Mouse (Mus musculus) embryonic fibroblast, embryonic 13.5 days (primary cell): ENCODE data around the gene Adam19. TPM values are rescaled to one million over a fixed set of nuclear protein-coding genes. Genes with fewer than 3 reads are reported as not detected.

Experiments used
- H3K27ac ChIP-seq: 2 replicates; pipeline ENCODE4 v1.5.1; 2012; ENCODE audit warnings: low read length, control low read depth, inconsistent platforms; ENCODE audit not compliant: insufficient read depth
- H3K4me1 ChIP-seq: 2 replicates; pipeline ENCODE4 v1.6.1; 2011; ENCODE audit warnings: low read length; ENCODE audit not compliant: control insufficient read depth, insufficient read depth
- H3K4me3 ChIP-seq: 2 replicates; pipeline ENCODE4 v1.5.1; 2011; ENCODE audit warnings: mild to moderate bottlenecking, control low read depth, low read length; ENCODE audit not compliant: insufficient read depth
- CTCF ChIP-seq: IDR thresholded peaks from 2 replicates; pipeline ENCODE4 v1.5.1; 2011; ENCODE audit warnings: mild to moderate bottlenecking, control low read depth, low read length, moderate library complexity, borderline replicate concordance; ENCODE audit not compliant: insufficient read depth
- POLR2A ChIP-seq: IDR thresholded peaks from 2 replicates; pipeline ENCODE4 v1.6.1; 2011; ENCODE audit warnings: low read depth, mild to moderate bottlenecking, control low read depth, low read length, moderate library complexity
- polyA plus RNA-seq: library from polyadenylated mRNA; stranded (reverse); fragments of >200 nt; gene quantifications from 2 replicates; pipeline ENCODE4 v1.2.4, GENCODE M21; 2011; ENCODE audit warnings: low read depth; ENCODE audit not compliant: missing spikeins, insufficient read length

Gene Adam19
- polyA plus RNA-seq, 1 experiment: 91.6 TPM

GRCm38 (mm10) chr11:46054911-46055895 is 589 bp upstream of the Adam19 start:
- TF ChIP-seq POLR2A (no peak), CTCF (no peak)
- Histone ChIP-seq H3K27ac (peak overlapping the region; percentile 51; the same call in 1 of the 2 replicates), H3K4me1 (peaks cover 8% of the 10 kb centered on the region; the same call in 1 of the 2 replicates), H3K4me3 (peak overlapping the region; percentile 89; the same call in 1 of the 2 replicates)

GRCm38 (mm10) chr11:46056770-46057411 is 1.1 kb downstream of the Adam19 start:
- Histone ChIP-seq H3K4me3 (peak overlapping the region; percentile 89), H3K4me1 (peaks cover 8% of the 10 kb centered on the region), H3K27ac (peak overlapping the region; percentile 85)
- TF ChIP-seq POLR2A (peak; percentile 42; the same call in 1 of the 2 replicates), CTCF (no peak)

- Histone ChIP-seq H3K4me3 (peak overlapping the region; percentile 47), H3K27ac (peak overlapping the region; percentile 85), H3K4me1 (peaks cover 10% of the 10 kb centered on the region)
- TF ChIP-seq POLR2A (peak; percentile 40), CTCF (no peak)
These were observed 2.2 kb downstream of the Adam19 start for GRCm38 (mm10) chr11:46058011-46058410.

- Histone ChIP-seq H3K4me1 (peaks cover 14% of the 10 kb centered on the region), H3K27ac (no peak overlapping the region), H3K4me3 (0 out of 2 replicates have a peak overlapping the region, but pooled peaks have one; percentile 10)
- TF ChIP-seq POLR2A (no peak), CTCF (no peak)
These were observed 3.1 kb downstream of the Adam19 start for GRCm38 (mm10) chr11:46058916-46059315.

GRCm38 (mm10) chr11:46059887-46060650 is 4.3 kb downstream of the Adam19 start:
- TF ChIP-seq CTCF (peak; percentile 21; the same call in 1 of the 2 replicates), POLR2A (no peak)
- Histone ChIP-seq H3K4me3 (no peak overlapping the region), H3K27ac (no peak overlapping the region), H3K4me1 (peaks cover 17% of the 10 kb centered on the region)

- Histone ChIP-seq H3K4me3 (no peak overlapping the region), H3K27ac (no peak overlapping the region), H3K4me1 (peaks cover 19% of the 10 kb centered on the region)
- TF ChIP-seq POLR2A: no peak
- no peak for TF ChIP-seq CTCF
These were observed 4.8 kb downstream of the Adam19 start for GRCm38 (mm10) chr11:46060651-46061020.

- H3K4me3 ChIP-seq: no peak overlapping the region
- H3K27ac ChIP-seq: peak overlapping the region; percentile 50; the same call in 1 of the 2 replicates
- H3K4me1 ChIP-seq: peaks cover 22% of the 10 kb centered on the region
- no peak for TF ChIP-seq POLR2A
- no peak for TF ChIP-seq CTCF
These were observed 6.1 kb downstream of the Adam19 start for GRCm38 (mm10) chr11:46061776-46062445.

GRCm38 (mm10) chr11:46062569-46062968 is 6.8 kb downstream of the Adam19 start:
- Histone ChIP-seq H3K4me1 (peaks cover 26% of the 10 kb centered on the region), H3K4me3 (no peak overlapping the region), H3K27ac (peak overlapping the region; percentile 21; the same call in 1 of the 2 replicates)
- no peak for TF ChIP-seq POLR2A
- TF ChIP-seq CTCF: no peak
